Mouse (Mus musculus) granulocyte monocyte progenitor cell, adult 5-6 weeks (primary cell): ENCODE data around the gene Tex48. TPM values are rescaled to one million over a fixed set of nuclear protein-coding genes. Genes with fewer than 3 reads are reported as not detected.
A peak's percentile ranks its signal among the peaks of the same experiment; 100 is the strongest.

Source experiments
- ATAC-seq: replicated peaks from 2 replicates; pipeline ENCODE4 v1.8.0; 2016; ENCODE audit warnings: mild to moderate bottlenecking, moderate TSS enrichment, inconsistent platforms; ENCODE audit not compliant: poor library complexity, severe bottlenecking
- total RNA-seq, 2 experiments: library from RNA; stranded (forward) in 1 of 2; stranded (reverse) in 1 of 2; fragments of 200-712, 200-1000 nt in 1 of 2; fragments of >200 nt in 1 of 2; fragmentation: Nextera tagmentation in 1 of 2; gene quantifications; 2 replicates each; pipeline ENCODE4 v1.2.3; 2014 to 2017

Tex48 gene
- total RNA-seq, 2 experiments from 2014 or later, result not detected

- ATAC-seq, result no peak
Observed at GRCm38 (mm10) chr4:63596010-63596409, 26.2 kb downstream of the Tex48 start.

- 0 out of 2 replicates have a peak, but pooled peaks have one; percentile 7 for ATAC-seq
Observed at GRCm38 (mm10) chr4:63595259-63595658, 27.0 kb downstream of the Tex48 start.

GRCm38 (mm10) chr4:63594459-63595110, 27.6 kb downstream of the Tex48 start:
- ATAC-seq, result no peak

- peak; percentile 30 for ATAC-seq
Observed at GRCm38 (mm10) chr4:63590538-63590937, 31.7 kb downstream of the Tex48 start.

- ATAC-seq, result peak; percentile 86
Observed at GRCm38 (mm10) chr4:63589987-63590386, 32.2 kb downstream of the Tex48 start.

- ATAC-seq, result peak; percentile 70
Observed at GRCm38 (mm10) chr4:63586240-63586639, 36.0 kb downstream of the Tex48 start.

- no peak for ATAC-seq
Observed at GRCm38 (mm10) chr4:63585216-63585615, 37.0 kb downstream of the Tex48 start.

- ATAC-seq, result no peak
Observed at GRCm38 (mm10) chr4:63582580-63582979, 39.6 kb downstream of the Tex48 start.

GRCm38 (mm10) chr4:63580078-63580477, 42.1 kb downstream of the Tex48 start:
- no peak for ATAC-seq

- ATAC-seq, result no peak
Observed at GRCm38 (mm10) chr4:63579649-63580048, 42.6 kb downstream of the Tex48 start.

- ATAC-seq, result peak; percentile 94
Observed at GRCm38 (mm10) chr4:63572621-63573020, 49.6 kb downstream of the Tex48 start.

GRCm38 (mm10) chr4:63570208-63570781, 51.9 kb downstream of the Tex48 start:
- no peak for ATAC-seq

GRCm38 (mm10) chr4:63569322-63569721, 52.9 kb downstream of the Tex48 start:
- no peak for ATAC-seq

- no peak for ATAC-seq
Observed at GRCm38 (mm10) chr4:63567712-63568390, 54.4 kb downstream of the Tex48 start.

GRCm38 (mm10) chr4:63562742-63563141, 59.5 kb downstream of the Tex48 start:
- no peak for ATAC-seq

- ATAC-seq, result peak; percentile 58
Observed at GRCm38 (mm10) chr4:63561861-63562675, 60.2 kb downstream of the Tex48 start.

GRCm38 (mm10) chr4:63560079-63560478, 62.1 kb downstream of the Tex48 start:
- peak; percentile 43 for ATAC-seq

- no peak for ATAC-seq
Observed at GRCm38 (mm10) chr4:63559127-63559697, 63.0 kb downstream of the Tex48 start.

GRCm38 (mm10) chr4:63558407-63559081, 63.7 kb downstream of the Tex48 start, which contains the start of gene Tmem268:
TSS of gene Tmem268 (plus strand) at chr4:63558781.
- ATAC-seq, result peak; percentile 11
